Mouse (Mus musculus): Measurements from ENCODE around the gene Foxp2. TPM values are rescaled to one million over a fixed set of nuclear protein-coding genes. Genes with fewer than 3 reads are reported as not detected.

Gene Foxp2
- total RNA-seq, 2 experiments from 2014 or later: 2.8 to 4.9 TPM

DNA sequence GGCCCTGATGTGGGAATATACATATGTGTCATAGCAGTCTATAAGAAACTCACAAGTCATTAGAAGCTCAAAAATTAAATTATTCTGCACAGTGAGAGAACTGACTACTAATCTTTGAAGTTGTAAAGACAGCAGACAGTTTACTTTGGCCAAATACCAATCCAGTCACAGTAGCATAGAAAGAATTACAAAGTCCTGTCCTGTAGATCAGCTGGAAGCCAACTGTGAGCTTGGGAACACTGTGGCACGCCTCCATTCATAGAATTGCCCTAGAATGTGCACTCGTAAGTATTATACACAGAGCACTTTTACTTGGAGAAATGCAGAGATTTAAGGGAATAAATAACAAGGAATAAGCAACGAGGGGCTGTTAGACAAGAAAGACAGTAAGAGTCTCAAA lies 472.5 kb downstream of the Foxp2 start:
- no peak for DNase-seq

DNA sequence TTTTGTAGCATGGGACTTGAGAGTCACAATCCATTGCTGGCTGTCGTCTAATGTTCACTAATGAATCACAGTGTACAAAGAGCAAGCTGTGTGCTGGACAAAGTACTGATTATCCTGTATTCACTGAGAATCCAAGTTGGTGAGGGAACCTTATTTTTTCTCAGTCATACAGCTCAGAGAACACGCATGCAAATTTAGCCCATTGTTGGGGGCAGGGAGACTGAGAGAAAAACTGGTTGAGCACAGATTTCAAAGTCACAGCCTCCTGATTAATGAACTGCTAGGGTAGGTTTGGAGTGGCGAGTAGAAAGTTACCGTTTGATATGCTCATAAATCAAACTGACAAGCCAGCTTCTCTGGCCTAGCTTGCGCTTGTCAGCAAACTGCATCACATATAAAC lies 477.1 kb downstream of the Foxp2 start:
- no peak for DNase-seq

- no peak for DNase-seq
Measured at GRCm38 (mm10) chr6:15396462-15396861, 495.3 kb downstream of the Foxp2 start.

DNA sequence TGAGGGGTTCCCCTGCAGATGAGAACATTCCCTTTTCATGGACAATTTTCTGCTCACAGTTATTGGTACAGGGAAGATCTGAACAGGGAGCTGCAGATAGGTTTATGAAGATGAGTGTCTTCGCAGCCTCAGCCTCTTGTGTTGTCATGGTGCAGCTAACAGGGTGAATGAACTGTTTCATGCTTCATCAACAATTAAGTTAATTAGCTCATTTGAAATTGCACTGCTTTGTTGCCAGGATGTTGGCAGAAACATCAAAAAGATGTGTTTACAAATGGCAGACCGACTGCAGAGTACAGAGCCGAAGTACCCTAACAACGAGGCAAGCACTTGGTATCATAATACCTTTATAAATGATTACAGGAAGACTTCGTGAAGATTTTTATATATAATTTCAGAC lies 496.3 kb downstream of the Foxp2 start:
- no peak for DNase-seq

DNA sequence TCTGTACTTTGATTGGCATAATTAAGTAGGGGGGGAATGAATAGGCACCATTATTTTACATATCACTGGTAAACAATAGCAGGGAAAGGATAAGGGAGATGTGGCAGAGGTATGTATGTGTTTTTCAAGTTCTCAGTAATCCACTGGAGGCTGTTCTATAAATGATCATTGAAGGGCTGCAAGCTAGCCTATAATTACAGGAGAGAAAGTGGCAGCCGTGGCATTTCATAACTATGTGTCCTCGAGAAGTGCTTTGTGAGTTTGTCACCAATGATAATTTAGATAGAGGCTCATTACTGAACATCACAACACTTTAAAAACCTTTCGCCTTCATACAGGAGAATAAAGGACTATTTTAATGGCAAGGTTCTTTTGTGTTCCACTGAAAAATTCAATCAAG lies 500.0 kb downstream of the Foxp2 start:
- DNase-seq: no peak

- DNase-seq: no peak
Measured at GRCm38 (mm10) chr6:15402026-15402425, 500.9 kb downstream of the Foxp2 start.

GRCm38 (mm10) chr6:15415099-15415498 lies 514.0 kb downstream of the Foxp2 start:
- no peak for DNase-seq

DNA sequence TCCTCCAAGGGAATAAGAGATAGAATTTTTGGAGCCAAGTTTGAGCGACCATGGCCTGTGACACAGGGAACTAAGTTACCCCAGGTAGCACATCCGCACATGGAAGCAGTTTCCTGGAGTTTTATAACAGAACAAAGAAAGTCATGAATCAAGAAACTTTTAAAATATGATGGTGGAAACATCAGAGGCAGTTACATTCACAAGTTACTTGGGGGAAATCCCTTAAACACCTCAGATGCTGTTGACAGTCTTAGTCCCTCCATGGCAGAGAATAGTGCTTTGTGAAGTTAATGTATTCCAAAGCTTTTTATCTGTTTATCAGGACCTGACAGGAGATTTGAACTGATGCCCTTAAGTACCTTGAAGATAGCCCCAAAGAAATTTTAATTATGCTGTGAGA lies 558.6 kb downstream of the Foxp2 start:
- no peak for DNase-seq

DNA sequence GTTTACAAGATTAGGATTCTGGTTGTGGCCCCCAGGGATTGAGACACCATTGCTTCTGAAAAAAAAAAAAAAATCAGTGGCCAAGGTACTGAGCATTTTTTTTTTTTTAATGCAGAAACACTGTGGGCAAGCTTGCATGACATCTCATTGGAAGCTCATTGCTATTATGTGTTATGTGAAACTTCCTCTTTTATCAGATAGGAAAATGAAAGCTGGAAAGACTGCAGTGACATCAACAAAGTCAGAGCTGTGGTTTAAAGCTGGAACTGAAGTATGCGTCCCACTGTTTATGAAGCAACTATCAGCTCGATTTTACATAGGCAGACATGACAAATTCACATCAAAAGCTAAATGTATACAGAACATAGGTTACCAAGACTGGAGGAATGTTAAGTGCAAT lies 562.2 kb downstream of the Foxp2 start:
- no peak for DNase-seq

DNA sequence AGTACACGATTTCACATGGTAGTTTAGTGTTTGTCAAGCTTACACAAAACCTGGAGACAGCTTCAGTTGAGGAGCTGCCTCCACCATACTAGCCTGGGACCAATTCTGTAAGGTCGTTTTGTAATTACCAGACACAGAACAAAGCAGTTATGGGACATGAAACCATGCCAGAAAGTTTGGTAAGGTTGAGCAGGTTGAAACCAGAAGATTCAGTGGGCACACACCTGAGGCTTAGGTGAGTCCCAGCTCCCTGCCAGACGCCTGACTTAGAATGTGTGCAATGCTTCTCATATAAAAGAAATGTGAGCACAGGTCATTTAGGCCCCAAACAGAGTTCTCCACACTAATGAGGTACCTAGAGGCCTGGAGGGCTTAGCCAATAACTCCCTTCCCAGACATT lies 564.3 kb downstream of the Foxp2 start:
- DNase-seq: no peak

DNA sequence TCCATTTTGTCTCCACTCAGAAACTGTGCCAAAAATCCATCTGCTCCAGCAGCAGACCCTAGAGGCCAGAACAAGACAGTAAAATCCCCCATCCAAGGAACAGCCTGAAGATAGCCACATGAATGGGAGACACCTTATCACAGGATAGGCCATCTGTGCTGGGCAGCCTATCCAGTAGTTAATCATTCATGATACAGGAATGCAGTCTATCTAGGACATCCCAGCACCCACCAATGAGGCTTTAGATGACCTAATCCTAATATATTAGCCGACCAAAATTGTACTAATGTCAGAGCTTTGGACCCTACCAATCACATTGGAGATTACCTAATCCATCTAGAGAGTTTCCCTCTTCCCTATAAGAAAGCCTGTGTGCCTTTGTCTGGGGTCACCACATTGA lies 565.5 kb downstream of the Foxp2 start:
- DNase-seq: no peak

DNA sequence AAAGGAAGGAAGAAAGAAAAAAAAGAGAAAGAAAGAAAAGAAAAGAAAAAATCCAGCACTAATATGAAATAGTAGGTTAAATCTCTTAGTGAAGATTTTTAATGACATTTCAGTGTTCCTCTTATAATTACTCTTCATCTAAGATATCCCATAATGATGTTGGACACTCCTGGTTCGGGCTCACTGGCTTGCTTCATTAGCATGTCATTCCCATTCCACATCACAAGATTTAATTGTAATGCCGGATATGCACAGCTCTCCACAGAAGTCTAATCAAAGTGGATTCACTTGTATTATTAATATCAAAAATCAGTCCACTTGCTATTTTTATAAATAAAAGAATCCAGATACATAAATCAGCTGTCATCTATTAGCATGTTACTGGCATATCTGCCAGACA lies 585.8 kb downstream of the Foxp2 start:
- no peak for DNase-seq

Small RNAs within 50 kb of the gene (microRNA-seq; reads per million reads assigned to microRNA genes)
- gene Gm25470: 0 reads per million in 2 experiments

Other genes starting within 250 kb of the Foxp2 start
- 100 to 1,000 TPM; 129 to 132 TPM for gene Ppp1r3a, start 146.1 kb upstream of the Foxp2 start, total RNA-seq (2021)